Mouse (Mus musculus) liver, embryonic 13.5 days (tissue): ENCODE data around the gene Mboat1. TPM values are rescaled to one million over a fixed set of nuclear protein-coding genes. Genes with fewer than 3 reads are reported as not detected.

Experiments used
- polyA plus RNA-seq: library from polyadenylated mRNA; unstranded; fragments of >200 nt; fragmentation: Nextera tagmentation; extraction: Ambion mirVana; gene quantifications from 2 replicates; pipeline ENCODE4 v1.2.1, GENCODE M21; 2015

Gene Mboat1
- polyA plus RNA-seq, 1 experiment from 2014 or later, result 1.7 TPM

Other genes starting within 250 kb of the Mboat1 start
- gene E2f3, start 150.4 kb upstream of the Mboat1 start, polyA plus RNA-seq, result 5.4 and 6.9 TPM in 2 replicates
- 5.5 and 7.1 TPM in 2 replicates for gene Agtr1a, start 200.0 kb downstream of the Mboat1 start, polyA plus RNA-seq